ENCODE assay signal across 28 mouse cellular contexts in genomic region chr1:97781674-97782073, GRCm38 (mm10). TPM values are rescaled to one million over a fixed set of nuclear protein-coding genes. Genes with fewer than 3 reads are reported as not detected.
DNase-seq lines count a peak whose midpoint lies in the region; ATAC-seq and TF ChIP-seq lines count a peak whose summit lies in the region.
"Had no signal": no experiment of that assay in that cellular context is flagged by ENCODE, and none has a peak within 500 bp of the region (broad histone marks: within the 10 kb centered on the region; RNA-seq: fewer than 3 reads in every experiment).

No protein-coding gene starts in this region.

- no peak for TF ChIP-seq RAD21 in CH12.LX (IDR thresholded peaks at IDR 0.05; ENCODE audit: low read depth, low read length)
- no peak for TF ChIP-seq RAD21 in MEL (IDR thresholded peaks at IDR 0.05; ENCODE audit: low read depth, low read length)

- ATAC-seq in granulocyte monocyte progenitor cell, adult 5-6 weeks (replicated peaks; ENCODE audit: poor library complexity, severe bottlenecking) = peak; percentile 92
- ATAC-seq: forebrain, embryonic 14.5 days; forebrain, postnatal 0 days; intestine, embryonic 15.5 days; Patski had no signal

- H3K9me3 ChIP-seq in CH12.LX (replicated peaks; ENCODE audit: low read length) (no peaks in the 10 kb centered on the region), MEL (replicated peaks; ENCODE audit: insufficient read depth, low read length) (no peaks in the 10 kb centered on the region)
- H3K9me3 ChIP-seq: forebrain, embryonic 10.5 days; heart, embryonic 10.5 days; heart, embryonic 13.5 days; hindbrain, embryonic 12.5 days; hindbrain, embryonic 15.5 days; intestine, embryonic 15.5 days had no signal

- in situ Hi-C loops in CH12.LX (cut with MboI; ENCODE audit: low pct_ligation_motif_present, low pct_unique_long_range_greater_than_20kb, low sequenced_read_pairs) = no loop called here

- H3K79me2 ChIP-seq in CH12.LX (replicated peaks; ENCODE audit: control insufficient read depth, extremely low read depth, insufficient read depth, poor library complexity, severe bottlenecking) = no peaks in the 10 kb centered on the region
- no peaks in the 10 kb centered on the region for H3K79me2 ChIP-seq in MEL (ENCODE audit: control insufficient read depth, insufficient read depth, low read length, poor library complexity)

- peaks cover 3 to 8% of the 10 kb centered on the region in 2 experiments; a peak in 3 of 4 replicates for H3K4me1 ChIP-seq in CH12.LX (ENCODE audit: control insufficient read depth in 1 of 2, insufficient read depth in 2 of 2)
- peaks cover 7 to 8% of the 10 kb centered on the region in 2 experiments for H3K4me1 ChIP-seq in MEL (ENCODE audit: control insufficient read depth in 1 of 2, insufficient read depth in 2 of 2, low read length in 2 of 2)
- H3K4me1 ChIP-seq: forebrain, embryonic 10.5 days; heart, embryonic 10.5 days; heart, embryonic 13.5 days; hindbrain, embryonic 12.5 days; hindbrain, embryonic 15.5 days; intestine, embryonic 15.5 days had no signal

- DNase-seq in CH12.LX (ENCODE audit: extremely low read depth) = peak; percentile 45
- DNase-seq in MEL (ENCODE audit: low read depth, low spot score) = peak; percentile 84
- peak; percentile 26 for DNase-seq in splenic B cell, adult 2 months (ENCODE audit: low read depth, low spot score)
- no peak for DNase-seq in right cerebral cortex, postnatal 10 days (ENCODE audit: low spot score in 2 of 2)
- DNase-seq in left cerebral cortex, adult 8-10 months (ENCODE audit: low spot score in 2 of 2) = no peak
- no peak for DNase-seq in adipocyte (ENCODE audit: low spot score)
- DNase-seq: adrenal gland, adult 8-10 months; adrenal gland, postnatal 25 days; cerebellum, adult 11-12 months; cerebellum, adult 8-10 months; cerebellum, postnatal 10 days; cerebellum, postnatal 36 days; forebrain, postnatal 0 days; gastrocnemius, adult 2 months; gastrocnemius, postnatal 14 days; heart, adult 2 months; heart, postnatal 14 days; heart, postnatal 4 days; kidney, adult 11 months had no signal

- H3K27ac ChIP-seq in CH12.LX (ENCODE audit: insufficient read depth, low read depth) (no peak overlapping the region), MEL (ENCODE audit: control insufficient read depth, low read depth, low read length) (peak overlapping the region; percentile 85)
- H3K27ac ChIP-seq: forebrain, embryonic 10.5 days; gastrocnemius, adult 2 months; heart, adult 2 months; heart, embryonic 10.5 days; heart, embryonic 13.5 days; hindbrain, embryonic 12.5 days; hindbrain, embryonic 15.5 days; intestine, embryonic 15.5 days had no signal

- H3K36me3 ChIP-seq in CH12.LX (replicated peaks in 1 of 2; ENCODE audit: control insufficient read depth in 1 of 2, insufficient read depth in 1 of 2, low read length in 1 of 2) (peaks cover 2 to 21% of the 10 kb centered on the region in 2 experiments), MEL (ENCODE audit: control insufficient read depth in 1 of 2, insufficient read depth in 2 of 2, low read length in 2 of 2) (peaks cover 4 to 16% of the 10 kb centered on the region in 2 experiments)
- H3K36me3 ChIP-seq in splenic B cell, adult 2 months (ENCODE audit: control insufficient read depth, insufficient read depth, low read length, poor library complexity, severe bottlenecking) = no peaks in the 10 kb centered on the region
- H3K36me3 ChIP-seq: hindbrain, embryonic 12.5 days; hindbrain, embryonic 15.5 days; intestine, embryonic 15.5 days had no signal

- H3K4me2 ChIP-seq in CH12.LX (ENCODE audit: insufficient read depth, low read depth, poor library complexity, severe bottlenecking) = no peak overlapping the region
- H3K4me2 ChIP-seq: heart, embryonic 13.5 days; hindbrain, embryonic 12.5 days; hindbrain, embryonic 15.5 days; intestine, embryonic 15.5 days had no signal

- H3K9ac ChIP-seq in CH12.LX (ENCODE audit: insufficient read depth, low read depth) = no peak overlapping the region
- H3K9ac ChIP-seq in MEL (ENCODE audit: control insufficient read depth, low read depth, low read length, poor library complexity, severe bottlenecking) = peak overlapping the region; percentile 49; the same call in 1 of the 2 replicates
- H3K9ac ChIP-seq: forebrain, postnatal 0 days; heart, embryonic 13.5 days; hindbrain, embryonic 12.5 days; hindbrain, embryonic 15.5 days; intestine, embryonic 15.5 days had no signal

- H3K4me3 ChIP-seq in CH12.LX (replicated peaks in 1 of 3; ENCODE audit: low read depth in 2 of 3, low read length in 2 of 3, poor library complexity in 1 of 3) (no peak overlapping the region), MEL (ENCODE audit: control insufficient read depth in 1 of 2, insufficient read depth in 1 of 2, low read depth in 2 of 2, low read length in 2 of 2) (peak overlapping the region in 1 of 2 experiments; percentile 53; a peak in 2 of 4 replicates)
- H3K4me3 ChIP-seq: forebrain, embryonic 10.5 days; gastrocnemius, adult 2 months; heart, adult 2 months; heart, embryonic 10.5 days; heart, embryonic 13.5 days; hindbrain, embryonic 12.5 days; hindbrain, embryonic 15.5 days; intestine, embryonic 15.5 days had no signal

- H3K27me3 ChIP-seq in CH12.LX (replicated peaks) (no peaks in the 10 kb centered on the region), MEL (ENCODE audit: control insufficient read depth in 1 of 2, insufficient read depth in 2 of 2, low read length in 2 of 2) (no peaks in the 10 kb centered on the region)
- no peaks in the 10 kb centered on the region for H3K27me3 ChIP-seq in splenic B cell, adult 2 months (ENCODE audit: control insufficient read depth, insufficient read depth, low read length, poor library complexity, severe bottlenecking)
- H3K27me3 ChIP-seq: heart, embryonic 13.5 days; hindbrain, embryonic 12.5 days; hindbrain, embryonic 15.5 days; intestine, embryonic 15.5 days; Patski had no signal

- dilution Hi-C loops in CH12.LX (cut with MboI; ENCODE audit: extremely low pct_ligation_motif_present, extremely low pct_unique_long_range_greater_than_20kb, low sequenced_read_pairs) = no loop called here

- TF ChIP-seq CTCF in CH12.LX (conservative IDR thresholded peaks at IDR 0.05 in 1 of 2, IDR thresholded peaks at IDR 0.05 in 1 of 2; ENCODE audit: low read depth in 2 of 2, low read length in 2 of 2) = no peak
- no peak for TF ChIP-seq CTCF in MEL (IDR thresholded peaks at IDR 0.05 in 2 of 3, conservative IDR thresholded peaks at IDR 0.05 in 1 of 3; ENCODE audit: control insufficient read depth in 1 of 3, insufficient read depth in 1 of 3, low read depth in 2 of 3, low read length in 3 of 3, poor library complexity in 1 of 3, severe bottlenecking in 1 of 3)

- TF ChIP-seq EP300 in CH12.LX (IDR thresholded peaks at IDR 0.05; ENCODE audit: low read length) = peak; percentile 84
- peak; percentile 71 to 80 for TF ChIP-seq EP300 in MEL (IDR thresholded peaks at IDR 0.05; ENCODE audit: low read depth in 1 of 2, low read length in 2 of 2)

- TF ChIP-seq POLR2A in CH12.LX (IDR thresholded peaks at IDR 0.05; ENCODE audit: low read depth, low read length) (no peak), MEL (IDR thresholded peaks at IDR 0.05; ENCODE audit: control insufficient read depth in 1 of 2, insufficient read depth in 1 of 2, low read depth in 1 of 2, low read length in 2 of 2, poor library complexity in 1 of 2) (0 out of 4 replicates have a peak, but pooled peaks of 1 of the 2 experiments have one; percentile 10)

TF ChIP-seq in CH12.LX, 34 proteins besides CTCF, POLR2A, EP300 and RAD21 (continues in another document):
- TF ChIP-seq NELFE (IDR thresholded peaks at IDR 0.05; ENCODE audit: low read depth, low read length) (no peak), USF1 (IDR thresholded peaks at IDR 0.05; ENCODE audit: low read depth, low read length) (no peak), MAFK (IDR thresholded peaks at IDR 0.05; ENCODE audit: insufficient replicate concordance, low read length) (peak; percentile 57; the same call in 1 of the 2 replicates), SMC3 (IDR thresholded peaks at IDR 0.05; ENCODE audit: low read depth, low read length) (no peak), ZNF384 (IDR thresholded peaks at IDR 0.05; ENCODE audit: low read depth, low read length) (peak; percentile 86), POLR2AphosphoS2 (IDR thresholded peaks at IDR 0.05; ENCODE audit: low read depth, low read length) (no peak), CHD2 (IDR thresholded peaks at IDR 0.05; ENCODE audit: low read length) (no peak)

TF ChIP-seq in MEL, 35 proteins besides CTCF, POLR2A, EP300 and RAD21 (continues in another document):
- peak; percentile 54 for TF ChIP-seq MYB (IDR thresholded peaks at IDR 0.05; ENCODE audit: low read depth, low read length)
- 0 out of 2 replicates have a peak, but pooled peaks have one; percentile 32 for TF ChIP-seq RCOR1 (IDR thresholded peaks at IDR 0.05; ENCODE audit: low read depth, low read length)
- TF ChIP-seq E2F4 (IDR thresholded peaks at IDR 0.05; ENCODE audit: borderline replicate concordance, low read depth, low read length) = no peak
- 0 out of 2 replicates have a peak, but pooled peaks have one; percentile 3 for TF ChIP-seq TBP (IDR thresholded peaks at IDR 0.05; ENCODE audit: low read depth, low read length)
- TF ChIP-seq USF1 (IDR thresholded peaks at IDR 0.05; ENCODE audit: low read depth, low read length) = no peak
- no peak for TF ChIP-seq MAZ (IDR thresholded peaks at IDR 0.05; ENCODE audit: low read depth, low read length)
- TF ChIP-seq NELFE (IDR thresholded peaks at IDR 0.05; ENCODE audit: low read depth, low read length) = no peak
- no peak for TF ChIP-seq ZKSCAN1 (IDR thresholded peaks at IDR 0.05; ENCODE audit: low read depth, low read length)

RNA-seq across cellular contexts. Expression of gene Ppip5k2, which starts 11.5 kb away (rescaled TPM):
- total RNA-seq in CH12.LX (2012; rRNA removed) = 27.4 and 32.8 TPM in 2 replicates
- 44.9 and 50.6 TPM in 2 replicates for total RNA-seq in CH12.LX (2014; rRNA removed)
- polyA plus RNA-seq in CH12.LX (2012; ENCODE audit: insufficient read length, low read depth) = 28.4 and 29.8 TPM in 2 replicates
- 57.4 and 60.7 TPM in 2 replicates for total RNA-seq in MEL (2012; rRNA removed)
- 100 to 1,000 TPM in 1 of 2 experiments, 10 to 100 TPM in 1; 47.2 to 651 TPM for polyA plus RNA-seq in MEL (2012; ENCODE audit: insufficient read depth in 1 of 2, insufficient read length in 2 of 2, low read depth in 1 of 2, low replicate concordance in 2 of 2, missing spikeins in 1 of 2)
- 52.7 and 57.5 TPM in 2 replicates for total RNA-seq in granulocyte monocyte progenitor cell, adult 5-6 weeks (2014; fragmentation: Nextera tagmentation)
- 64.8 and 82.9 TPM in 2 replicates for total RNA-seq in granulocyte monocyte progenitor cell, adult 5-6 weeks (2017)
- 10 to 100 TPM; 27.1 to 29.6 (median 28.7) TPM for total RNA-seq in left cerebral cortex, adult 8-10 months (2022)

RNA-seq across cellular contexts. Expression of gene Gin1, which starts 11.7 kb away (rescaled TPM):
- total RNA-seq in CH12.LX (2012; rRNA removed) (5.8 and 6.3 TPM in 2 replicates), CH12.LX (2014; rRNA removed) (15.0 and 16.2 TPM in 2 replicates), MEL (2012; rRNA removed) (12.3 and 13.6 TPM in 2 replicates)
- polyA plus RNA-seq in CH12.LX (2012; ENCODE audit: insufficient read length, low read depth) (10.4 and 10.5 TPM in 2 replicates), MEL (2012; ENCODE audit: insufficient read depth in 1 of 2, insufficient read length in 2 of 2, low read depth in 1 of 2, low replicate concordance in 2 of 2, missing spikeins in 1 of 2) (10 to 100 TPM in 1 of 2 experiments, not detected in 1; 20.6 TPM)
- 11.5 and 15.3 TPM in 2 replicates for total RNA-seq in granulocyte monocyte progenitor cell, adult 5-6 weeks (2014; fragmentation: Nextera tagmentation)
- 16.7 and 20.9 TPM in 2 replicates for total RNA-seq in granulocyte monocyte progenitor cell, adult 5-6 weeks (2017)
- total RNA-seq in left cerebral cortex, adult 8-10 months (2022) = 1 to 10 TPM; 8.7 to 9.8 (median 9.3) TPM

Comparison
In these comparisons a context has a peak if more than half of its experiments do, and no peak if none do; other contexts are left out.
1. DNase-seq: peak in CH12.LX (single experiment), MEL (single experiment) and splenic B cell, adult 2 months (single experiment); none in right cerebral cortex, postnatal 10 days (0 of 2), left cerebral cortex, adult 8-10 months (0 of 2) and adipocyte (single experiment).
2. Of the 35 proteins assayed by ChIP-seq in both MEL and CH12.LX: peak only in MEL: RCOR1 and TBP; only in CH12.LX: JUND, MAFK and MEF2A; in both: EP300, ETS1, MYC, SIN3A, TCF12 and ZNF384; in neither: 23; mixed calls (peak in some experiments, not most) for 1.